Mouse (Mus musculus) erythroblast, embryonic 14.5 days (primary cell): ENCODE data around the gene Serpina1f.
"Not testable (repeated sequence)": the region's sequence is repeated elsewhere in the genome, so short reads cannot be mapped to it uniquely, and the experiment has no call there.

Source experiments
- GATA1 ChIP-seq: IDR thresholded peaks from 2 replicates; pipeline ENCODE4 v1.6.1; 2012; ENCODE audit warnings: low read length, inconsistent platforms, mixed read lengths
- TAL1 ChIP-seq: IDR thresholded peaks from 3 replicates; pipeline ENCODE4 v1.6.1; 2012; ENCODE audit warnings: low read length, inconsistent platforms, mixed read lengths

- not testable (repeated sequence) for TF ChIP-seq GATA1, TAL1
These were observed 42.7 kb upstream of the Serpina1f start for GRCm38 (mm10) chr12:103737791-103738580.
